Mouse (Mus musculus) embryonic fibroblast, embryonic 13.5 days (primary cell): ENCODE results near the gene Sorcs2. TPM values are rescaled to one million over a fixed set of nuclear protein-coding genes. Genes with fewer than 3 reads are reported as not detected.
"Not testable (repeated sequence)": the region's sequence is repeated elsewhere in the genome, so short reads cannot be mapped to it uniquely, and the experiment has no call there.

Source experiments
- H3K27ac ChIP-seq: 2 replicates; pipeline ENCODE4 v1.5.1; 2012; ENCODE audit warnings: low read length, control low read depth, inconsistent platforms; ENCODE audit not compliant: insufficient read depth
- H3K4me1 ChIP-seq: 2 replicates; pipeline ENCODE4 v1.6.1; 2011; ENCODE audit warnings: low read length; ENCODE audit not compliant: control insufficient read depth, insufficient read depth
- H3K4me3 ChIP-seq: 2 replicates; pipeline ENCODE4 v1.5.1; 2011; ENCODE audit warnings: mild to moderate bottlenecking, control low read depth, low read length; ENCODE audit not compliant: insufficient read depth
- CTCF ChIP-seq: IDR thresholded peaks from 2 replicates; pipeline ENCODE4 v1.5.1; 2011; ENCODE audit warnings: mild to moderate bottlenecking, control low read depth, low read length, moderate library complexity, borderline replicate concordance; ENCODE audit not compliant: insufficient read depth
- POLR2A ChIP-seq: IDR thresholded peaks from 2 replicates; pipeline ENCODE4 v1.6.1; 2011; ENCODE audit warnings: low read depth, mild to moderate bottlenecking, control low read depth, low read length, moderate library complexity
- polyA plus RNA-seq: library from polyadenylated mRNA; stranded (reverse); fragments of >200 nt; gene quantifications from 2 replicates; pipeline ENCODE4 v1.2.4, GENCODE M21; 2011; ENCODE audit warnings: low read depth; ENCODE audit not compliant: missing spikeins, insufficient read length

The Sorcs2 gene
- polyA plus RNA-seq, 1 experiment, result 67.1 TPM

- no peak for TF ChIP-seq CTCF
- TF ChIP-seq POLR2A, result no peak
- Histone ChIP-seq H3K4me1 (peaks cover 9% of the 10 kb centered on the region), H3K27ac (peak overlapping the region; percentile 78), H3K4me3 (no peak overlapping the region)
Measured at GRCm38 (mm10) chr5:36252746-36253504, 145.0 kb downstream of the Sorcs2 start.

GRCm38 (mm10) chr5:36248022-36248421, 149.9 kb downstream of the Sorcs2 start:
- H3K27ac ChIP-seq, result no peak overlapping the region
- TF ChIP-seq CTCF (no peak), POLR2A (no peak)
- no peaks in the 10 kb centered on the region; the same call in 1 of the 2 replicates for H3K4me1 ChIP-seq
- H3K4me3 ChIP-seq, result no peak overlapping the region

GRCm38 (mm10) chr5:36237526-36237925, 160.4 kb downstream of the Sorcs2 start:
- not testable (repeated sequence) for H3K4me1 ChIP-seq, H3K27ac ChIP-seq, H3K4me3 ChIP-seq

DNA sequence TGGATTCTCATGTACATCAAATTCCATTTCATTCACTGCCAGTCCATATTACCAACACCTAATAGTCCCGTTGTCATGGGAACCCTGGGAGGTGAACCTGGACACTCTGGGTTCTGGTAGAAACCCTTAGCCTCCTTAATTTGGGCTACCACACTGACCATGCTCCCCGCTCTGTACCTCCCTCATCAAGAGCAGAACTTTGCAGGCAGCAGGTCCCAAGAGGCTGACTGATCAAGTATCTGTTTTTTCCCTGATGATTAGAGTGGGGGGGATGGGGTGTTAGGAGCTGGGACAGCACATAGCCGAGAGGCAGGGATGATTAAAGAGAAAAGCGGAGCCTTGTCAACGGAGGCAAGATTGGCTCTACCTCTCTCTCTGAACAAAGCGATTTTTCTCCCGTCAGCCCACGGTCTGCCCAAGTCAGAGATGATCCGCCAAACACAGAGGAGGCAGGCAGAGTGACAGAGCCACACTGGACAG, 167.6 kb downstream of the Sorcs2 start:
- Histone ChIP-seq H3K4me1 (peaks cover 15% of the 10 kb centered on the region), H3K4me3 (no peak overlapping the region), H3K27ac (no peak overlapping the region)
- TF ChIP-seq CTCF (no peak), POLR2A (no peak)

DNA sequence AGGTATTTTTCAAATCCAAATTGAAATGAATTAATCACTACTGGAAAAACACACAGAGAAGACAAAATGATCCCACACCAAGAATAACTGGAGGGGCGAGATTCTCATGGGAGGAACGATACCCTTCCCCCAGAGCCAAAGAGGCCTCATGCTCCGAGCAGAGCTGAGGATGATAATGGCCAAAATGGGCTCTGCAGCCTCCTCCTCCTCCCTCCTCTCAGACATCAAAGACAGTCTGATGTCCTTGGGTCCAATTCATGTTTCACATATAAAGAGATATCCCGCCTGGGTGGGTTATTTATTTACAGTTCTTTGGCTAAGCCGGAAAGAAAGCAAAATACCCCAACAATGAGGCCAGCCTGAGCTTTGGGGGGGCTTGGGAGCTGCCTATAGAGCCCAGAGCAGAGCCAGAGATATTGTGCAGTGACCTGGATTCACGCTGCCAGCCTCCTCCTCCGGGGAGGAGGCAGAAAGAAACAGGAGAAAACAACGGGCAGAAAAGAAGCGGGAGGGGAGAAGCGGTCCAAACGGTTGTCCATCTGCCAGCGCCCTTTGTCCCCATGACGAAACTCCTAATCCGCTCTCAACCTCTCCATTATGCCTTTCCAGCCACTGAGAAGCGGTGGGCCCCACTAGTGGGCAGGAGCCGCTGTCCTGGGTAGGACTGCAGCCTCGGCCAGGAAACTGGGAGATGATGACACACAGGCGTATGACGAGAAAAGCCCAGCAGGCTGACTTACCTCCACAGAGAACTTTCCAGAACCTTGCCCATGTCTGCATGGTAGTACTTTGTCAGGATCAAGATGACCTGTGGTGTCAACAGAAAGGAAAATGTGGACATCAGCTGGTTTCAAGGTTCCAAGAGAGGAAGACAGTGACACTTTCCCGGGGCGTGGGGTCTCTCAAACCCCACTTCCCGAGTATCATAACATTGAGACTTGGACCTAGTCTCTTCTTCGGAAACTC, 169.3 kb downstream of the Sorcs2 start:
- peaks cover 21% of the 10 kb centered on the region for H3K4me1 ChIP-seq
- TF ChIP-seq POLR2A, result no peak
- no peak for TF ChIP-seq CTCF
- no peak overlapping the region for H3K4me3 ChIP-seq
- no peak overlapping the region for H3K27ac ChIP-seq

- peak overlapping the region; percentile 95 for H3K27ac ChIP-seq
- peaks cover 21% of the 10 kb centered on the region for H3K4me1 ChIP-seq
- no peak for TF ChIP-seq CTCF
- no peak; the same call in 1 of the 2 replicates for TF ChIP-seq POLR2A
- H3K4me3 ChIP-seq, result no peak overlapping the region
Measured at GRCm38 (mm10) chr5:36226296-36226695, 171.6 kb downstream of the Sorcs2 start.

DNA sequence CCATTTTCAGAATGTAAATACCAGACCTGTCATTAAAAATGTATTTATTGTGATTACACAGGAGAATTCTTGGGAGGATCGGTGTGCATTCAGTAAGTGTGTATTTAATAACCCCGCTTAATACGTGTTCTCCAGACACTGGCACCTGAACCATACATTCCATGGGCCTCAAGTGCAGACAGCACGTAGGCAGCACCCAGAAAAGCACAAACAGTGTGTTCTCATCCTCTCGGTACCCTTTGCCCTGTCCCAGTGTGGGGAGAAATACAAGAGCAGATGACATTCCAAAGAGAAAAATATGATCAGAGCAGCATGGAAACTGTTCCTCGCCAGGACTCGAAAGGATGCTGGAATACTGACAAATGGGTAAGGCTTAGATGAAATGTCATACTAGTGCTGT, 172.1 kb downstream of the Sorcs2 start:
- H3K4me1 ChIP-seq, result peaks cover 21% of the 10 kb centered on the region
- peak overlapping the region; percentile 94 for H3K27ac ChIP-seq
- no peak overlapping the region for H3K4me3 ChIP-seq
- TF ChIP-seq POLR2A (no peak), CTCF (no peak)

DNA sequence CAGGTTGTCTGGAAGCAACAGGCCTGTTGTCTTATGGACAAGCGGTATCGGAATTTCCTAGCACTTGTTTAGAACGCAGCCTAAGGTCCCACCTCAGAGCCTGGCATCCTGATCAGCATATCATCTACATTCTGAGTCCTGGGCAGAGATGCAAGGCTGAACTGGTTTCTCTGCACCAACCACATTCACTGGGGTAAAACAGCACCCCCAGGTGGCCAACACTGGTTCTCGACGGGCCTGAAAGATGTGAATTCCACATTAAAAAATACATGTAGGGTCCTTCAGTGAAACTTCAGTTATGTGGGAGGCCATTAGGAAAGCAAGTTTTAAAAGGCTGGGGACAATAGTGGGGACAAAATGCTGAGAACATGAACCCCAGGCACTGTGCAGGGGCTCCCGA, 174.2 kb downstream of the Sorcs2 start:
- no peak overlapping the region for H3K27ac ChIP-seq
- peaks cover 21% of the 10 kb centered on the region for H3K4me1 ChIP-seq
- no peak overlapping the region for H3K4me3 ChIP-seq
- no peak for TF ChIP-seq POLR2A
- no peak for TF ChIP-seq CTCF

- TF ChIP-seq POLR2A (no peak), CTCF (no peak)
- Histone ChIP-seq H3K4me3 (no peak overlapping the region), H3K27ac (no peak overlapping the region), H3K4me1 (peaks cover 9% of the 10 kb centered on the region)
Measured at GRCm38 (mm10) chr5:36220626-36221025, 177.3 kb downstream of the Sorcs2 start.

DNA sequence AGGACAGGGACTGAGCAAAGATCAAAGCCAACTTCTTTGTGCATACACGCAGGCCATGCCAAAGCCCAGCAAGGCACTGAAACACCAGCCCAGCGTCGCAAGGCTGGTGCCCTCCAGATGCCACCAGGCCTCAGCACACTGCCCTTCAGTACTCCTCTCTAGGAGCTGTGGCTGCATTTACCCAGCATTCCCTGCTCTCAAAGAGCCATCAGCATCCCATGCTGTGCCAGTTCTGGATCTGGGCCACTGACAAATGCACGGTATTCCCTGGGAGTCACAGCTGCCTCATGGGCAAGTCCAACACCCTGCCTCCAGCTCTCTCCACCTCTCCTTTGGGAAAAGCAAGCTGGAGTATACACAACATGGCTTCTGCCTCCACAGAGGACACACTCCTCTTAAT, 177.8 kb downstream of the Sorcs2 start:
- TF ChIP-seq CTCF, result no peak
- TF ChIP-seq POLR2A, result no peak
- H3K4me3 ChIP-seq, result no peak overlapping the region
- no peak overlapping the region for H3K27ac ChIP-seq
- peaks cover 4% of the 10 kb centered on the region for H3K4me1 ChIP-seq
